Mouse (Mus musculus) forebrain, embryonic 16.5 days (tissue): ENCODE measurements around the gene Gm28035. TPM values are rescaled to one million over a fixed set of nuclear protein-coding genes. Genes with fewer than 3 reads are reported as not detected.
A peak's percentile ranks its signal among the peaks of the same experiment; 100 is the strongest.

Experiments
- ATAC-seq: fragments of 200-750 bp; cut with Nextera tagmentation; 2 replicates; pipeline ENCODE4 v1.8.0; 2017; ENCODE audit warnings: mild to moderate bottlenecking, moderate library complexity
- H3K27ac ChIP-seq: fragments of 300-500 bp; sonication (generic); 2 replicates; pipeline ENCODE4 v1.5.1; 2014; ENCODE audit warnings: low read length, control low read depth
- H3K27me3 ChIP-seq: fragments of 300-500 bp; sonication (generic); replicated peaks from 2 replicates; pipeline ENCODE4 v1.6.1; 2014; ENCODE audit warnings: low read length; ENCODE audit not compliant: control insufficient read depth, insufficient read depth
- H3K36me3 ChIP-seq: fragments of 300-500 bp; sonication (generic); 2 replicates; pipeline ENCODE4 v1.6.1; 2014; ENCODE audit not compliant: control insufficient read depth, insufficient read depth
- H3K4me1 ChIP-seq: fragments of 300-500 bp; sonication (generic); replicated peaks from 2 replicates; pipeline ENCODE4 v1.6.1; 2014; ENCODE audit warnings: low read length; ENCODE audit not compliant: control insufficient read depth, insufficient read depth
- H3K4me2 ChIP-seq: fragments of 300-500 bp; sonication (generic); 2 replicates; pipeline ENCODE4 v1.6.1; 2014; ENCODE audit warnings: mild to moderate bottlenecking, low read length, control low read depth
- H3K4me3 ChIP-seq: fragments of 300-500 bp; sonication (generic); replicated peaks from 2 replicates; pipeline ENCODE4 v1.5.1; 2014; ENCODE audit warnings: mild to moderate bottlenecking, low read length, control low read depth
- H3K9ac ChIP-seq: fragments of 300-500 bp; sonication (generic); replicated peaks from 2 replicates; pipeline ENCODE4 v1.6.1; 2014; ENCODE audit warnings: low read depth, low read length, control low read depth
- H3K9me3 ChIP-seq: fragments of 300-500 bp; sonication (generic); 2 replicates; pipeline ENCODE4 v1.6.1; 2016; ENCODE audit warnings: low read length; ENCODE audit not compliant: control insufficient read depth
- WGBS: fragments of 180-500 bp; shearing (Covaris S2); extraction: QIAGEN DNeasy Blood & Tissue Kit; methylation state at CpG from one replicate; pipeline ENCODE4 v1.1.7; 2014; 5-methylcytosine and 5-hydroxymethylcytosine counted together
- polyA plus RNA-seq: library from polyadenylated mRNA; unstranded; fragments of >200 nt; fragmentation: Nextera tagmentation; extraction: Ambion mirVana; gene quantifications from 2 replicates; pipeline ENCODE4 v1.2.1, GENCODE M21; 2015

Gm28035 gene
- polyA plus RNA-seq, 1 experiment from 2014 or later = 0.58 TPM

GRCm38 (mm10) chr2:30236426-30237198 lies 3.8 kb upstream of the Gm28035 start:
- H3K27ac ChIP-seq = peak overlapping the region; percentile 67
- no peak; the same call in 1 of the 2 replicates for ATAC-seq
- H3K36me3 ChIP-seq = peaks cover 9% of the 10 kb centered on the region; the same call in 1 of the 2 replicates
- H3K9me3 ChIP-seq = no peaks in the 10 kb centered on the region
- H3K4me3 ChIP-seq = peak overlapping the region; percentile 91
- 4% methylated on average over 18 of the region's 18 CpGs for WGBS
- peak overlapping the region; percentile 64 for H3K9ac ChIP-seq
- H3K4me2 ChIP-seq = peak overlapping the region; percentile 92
- H3K4me1 ChIP-seq = peaks cover 26% of the 10 kb centered on the region
- H3K27me3 ChIP-seq = no peaks in the 10 kb centered on the region

- Histone ChIP-seq H3K27ac (peak within 1 kb of the TSS; percentile 89), H3K27me3 (no peaks in the 10 kb centered on the region), H3K36me3 (peaks cover 13% of the 10 kb centered on the region; the same call in 1 of the 2 replicates), H3K4me1 (peaks cover 26% of the 10 kb centered on the region), H3K4me2 (peak within 1 kb of the TSS; percentile 92), H3K9ac (peak within 1 kb of the TSS; percentile 91), H3K4me3 (peak within 1 kb of the TSS; percentile 91), H3K9me3 (no peaks in the 10 kb centered on the region)
- WGBS = under 1% methylated on average over 48 of the region's 67 CpGs
- ATAC-seq = peak; percentile 98
Observed at GRCm38 (mm10) chr2:30237199-30237880, 3.0 kb upstream of the Gm28035 start, which contains the start of gene Lrrc8a. Lrrc8a (plus strand) TSS chr2:30237715.

- Histone ChIP-seq H3K4me3 (peak overlapping the region; percentile 91), H3K4me2 (peak overlapping the region; percentile 74), H3K27ac (peak overlapping the region; percentile 89), H3K9ac (peak overlapping the region; percentile 91), H3K36me3 (peaks cover 13% of the 10 kb centered on the region), H3K9me3 (no peaks in the 10 kb centered on the region), H3K27me3 (no peaks in the 10 kb centered on the region), H3K4me1 (peaks cover 26% of the 10 kb centered on the region)
- ATAC-seq = peak; percentile 84
- WGBS = under 1% methylated on average over 36 of the region's 42 CpGs
Observed at GRCm38 (mm10) chr2:30237881-30238280, 2.5 kb upstream of the Gm28035 start.

DNA sequence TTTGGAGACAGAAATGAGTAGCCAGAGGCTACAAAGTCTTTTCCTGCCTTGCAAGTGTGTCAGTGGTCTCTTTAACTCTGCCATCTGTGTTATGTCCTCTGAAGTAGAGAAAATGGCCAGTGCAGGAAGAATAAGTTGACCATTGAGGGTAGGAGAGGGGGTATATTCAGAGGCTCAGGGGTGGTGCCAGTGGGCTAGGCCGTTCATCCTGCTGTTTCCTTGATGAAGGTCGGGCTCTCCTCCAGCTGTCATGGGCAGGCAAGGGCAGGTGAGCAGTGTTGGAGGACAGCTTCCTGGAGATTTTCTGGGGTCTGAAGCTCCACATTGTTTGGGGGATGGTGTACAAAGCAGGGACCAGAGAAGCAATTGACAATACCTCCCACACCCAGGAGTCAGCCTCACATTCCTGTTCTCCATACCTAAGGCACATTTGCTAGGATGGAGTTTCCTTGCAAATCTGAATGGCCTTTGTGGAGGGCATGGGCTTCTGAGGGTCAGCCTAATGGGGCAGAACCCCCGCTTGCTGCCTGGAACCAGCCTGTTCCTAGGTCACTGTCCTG lies 1.4 kb upstream of the Gm28035 start:
- Histone ChIP-seq H3K4me2 (peak overlapping the region; percentile 74), H3K27me3 (no peaks in the 10 kb centered on the region), H3K9me3 (no peaks in the 10 kb centered on the region), H3K27ac (no peak overlapping the region), H3K4me3 (peak overlapping the region; percentile 91), H3K36me3 (peaks cover 15% of the 10 kb centered on the region), H3K9ac (peak overlapping the region; percentile 91), H3K4me1 (peaks cover 26% of the 10 kb centered on the region)
- 60% methylated on average over 3 of the region's 3 CpGs for WGBS
- no peak for ATAC-seq

DNA sequence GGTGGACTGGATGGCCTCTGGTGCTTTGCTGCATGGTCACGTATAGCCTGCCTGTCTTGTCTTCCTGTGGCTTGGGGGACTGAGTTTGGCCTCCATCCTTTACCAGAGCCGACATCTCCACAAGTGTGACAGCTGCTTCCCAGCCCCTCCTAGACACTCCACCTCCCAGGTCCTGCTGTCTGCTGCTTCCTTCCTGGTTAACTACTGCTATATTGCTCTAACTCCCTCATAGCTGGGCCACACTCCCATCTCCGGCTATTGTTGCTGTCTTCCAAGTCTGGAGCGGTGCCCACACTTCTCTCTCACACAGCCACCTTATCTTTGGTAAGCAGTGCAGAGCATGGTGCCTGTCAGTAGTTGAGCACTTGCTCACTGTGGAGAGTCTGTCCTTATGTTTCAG lies 590 bp upstream of the Gm28035 start:
- no peak overlapping the region for H3K9ac ChIP-seq

GRCm38 (mm10) chr2:30242509-30242908 lies 2.1 kb downstream of the Gm28035 start:
- Histone ChIP-seq H3K9ac (no peak overlapping the region), H3K27me3 (no peaks in the 10 kb centered on the region), H3K27ac (no peak overlapping the region), H3K4me1 (peaks cover 18% of the 10 kb centered on the region), H3K9me3 (no peaks in the 10 kb centered on the region), H3K4me3 (no peak overlapping the region), H3K36me3 (peaks cover 15% of the 10 kb centered on the region), H3K4me2 (no peak overlapping the region)
- ATAC-seq = no peak
- WGBS = 61% methylated on average over 4 of the region's 4 CpGs

More for the DNA sequence above, 590 bp upstream of the Gm28035 start:
- Histone ChIP-seq H3K4me3 (no peak overlapping the region), H3K4me1 (peaks cover 26% of the 10 kb centered on the region), H3K27me3 (no peaks in the 10 kb centered on the region), H3K27ac (no peak overlapping the region), H3K9me3 (no peaks in the 10 kb centered on the region), H3K36me3 (peaks cover 15% of the 10 kb centered on the region), H3K4me2 (no peak overlapping the region)
- 88% methylated on average over 4 of the region's 4 CpGs for WGBS
- ATAC-seq = no peak

- H3K9me3 ChIP-seq = no peaks in the 10 kb centered on the region
- H3K27me3 ChIP-seq = no peaks in the 10 kb centered on the region
- 94% methylated on average over 4 of the region's 4 CpGs for WGBS
- no peak overlapping the region for H3K4me3 ChIP-seq
- peaks cover 16% of the 10 kb centered on the region for H3K4me1 ChIP-seq
- H3K4me2 ChIP-seq = no peak overlapping the region
- no peak for ATAC-seq
- no peak overlapping the region for H3K9ac ChIP-seq
- H3K36me3 ChIP-seq = peaks cover 15% of the 10 kb centered on the region
- no peak overlapping the region for H3K27ac ChIP-seq
Observed at GRCm38 (mm10) chr2:30243391-30243790, 3.0 kb downstream of the Gm28035 start.

DNA sequence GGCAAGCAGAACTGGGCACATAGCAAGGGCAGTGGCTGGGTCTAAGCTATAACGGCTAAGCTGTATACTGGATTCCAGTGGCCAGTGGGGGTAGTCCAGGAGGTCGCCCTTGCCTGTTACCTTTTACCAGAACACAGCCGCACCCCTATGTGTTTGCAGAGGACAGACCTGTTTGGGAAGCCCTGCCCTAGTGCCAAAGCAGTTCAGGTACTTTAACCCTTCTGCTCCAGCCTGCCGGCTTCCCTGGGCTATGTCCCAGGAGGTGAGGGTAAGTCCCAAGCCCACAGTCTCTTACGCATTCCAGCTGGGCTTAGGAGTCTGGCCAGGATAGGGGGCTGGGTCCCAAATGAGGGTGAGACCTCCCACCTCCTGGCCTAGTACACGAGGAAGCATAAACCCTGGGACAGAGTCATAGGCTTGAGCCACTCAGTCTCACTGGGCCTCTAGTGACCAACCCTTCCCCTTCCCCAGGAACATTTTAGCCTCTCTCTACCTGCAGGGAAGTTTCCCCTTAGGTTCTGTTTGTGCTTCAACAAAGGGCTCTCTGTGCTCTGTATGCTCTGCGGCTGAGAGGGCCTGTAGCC lies 4.3 kb downstream of the Gm28035 start:
- Histone ChIP-seq H3K27me3 (no peaks in the 10 kb centered on the region), H3K27ac (no peak overlapping the region), H3K4me3 (no peak overlapping the region), H3K4me2 (no peak overlapping the region), H3K4me1 (peaks cover 3% of the 10 kb centered on the region), H3K9ac (no peak overlapping the region), H3K36me3 (peaks cover 18% of the 10 kb centered on the region), H3K9me3 (no peaks in the 10 kb centered on the region)
- ATAC-seq = no peak
- 89% methylated on average over 7 of the region's 7 CpGs for WGBS

GRCm38 (mm10) chr2:30247036-30247435 lies 6.7 kb downstream of the Gm28035 start:
- no peak overlapping the region for H3K27ac ChIP-seq
- H3K27me3 ChIP-seq = no peaks in the 10 kb centered on the region
- 95% methylated on average over 5 of the region's 5 CpGs for WGBS
- H3K9me3 ChIP-seq = no peaks in the 10 kb centered on the region
- ATAC-seq = no peak
- no peak overlapping the region for H3K9ac ChIP-seq
- no peaks in the 10 kb centered on the region for H3K4me1 ChIP-seq
- H3K4me2 ChIP-seq = no peak overlapping the region
- H3K36me3 ChIP-seq = peaks cover 6% of the 10 kb centered on the region
- no peak overlapping the region for H3K4me3 ChIP-seq
